Mouse (Mus musculus) megakaryocyte, embryonic 14.5 days (primary cell): Measurements from ENCODE around the gene Dbn1. TPM values are rescaled to one million over a fixed set of nuclear protein-coding genes. Genes with fewer than 3 reads are reported as not detected.
A peak's percentile ranks its signal among the peaks of the same experiment; 100 is the strongest.
"Not testable (repeated sequence)": the region's sequence is repeated elsewhere in the genome, so short reads cannot be mapped to it uniquely, and the experiment has no call there.

ENCODE experiments used
- H3K27me3 ChIP-seq: replicated peaks from 2 replicates; pipeline ENCODE3; 2012; ENCODE audit warnings: inconsistent platforms
- H3K36me3 ChIP-seq: replicated peaks from 2 replicates; pipeline ENCODE3; 2012; ENCODE audit warnings: low read length, inconsistent platforms, mixed read lengths
- H3K4me1 ChIP-seq: 2 replicates; pipeline ENCODE4 v1.6.1; 2012; ENCODE audit warnings: inconsistent platforms
- H3K4me3 ChIP-seq: replicated peaks from 2 replicates; pipeline ENCODE3; 2012; ENCODE audit warnings: moderate library complexity, mild to moderate bottlenecking, inconsistent platforms
- H3K9me3 ChIP-seq: 2 replicates; pipeline ENCODE4 v1.6.1; 2012; ENCODE audit warnings: inconsistent platforms
- FLI1 ChIP-seq: IDR thresholded peaks from 2 replicates; pipeline ENCODE4 v1.6.1; 2012; ENCODE audit warnings: low read length, inconsistent platforms, mixed read lengths
- GATA1 ChIP-seq: IDR thresholded peaks from 3 replicates; pipeline ENCODE4 v1.6.1; 2012; ENCODE audit warnings: mixed read lengths, low read length, inconsistent platforms, borderline replicate concordance
- polyA plus RNA-seq: library from polyadenylated mRNA; stranded (reverse); fragments of >175 nt; gene quantifications from 2 replicates; pipeline ENCODE4 v1.2.3, GENCODE M21; 2012; ENCODE audit warnings: low replicate concordance; ENCODE audit not compliant: insufficient read depth

The Dbn1 gene
- polyA plus RNA-seq, 1 experiment = 1.8 TPM

DNA sequence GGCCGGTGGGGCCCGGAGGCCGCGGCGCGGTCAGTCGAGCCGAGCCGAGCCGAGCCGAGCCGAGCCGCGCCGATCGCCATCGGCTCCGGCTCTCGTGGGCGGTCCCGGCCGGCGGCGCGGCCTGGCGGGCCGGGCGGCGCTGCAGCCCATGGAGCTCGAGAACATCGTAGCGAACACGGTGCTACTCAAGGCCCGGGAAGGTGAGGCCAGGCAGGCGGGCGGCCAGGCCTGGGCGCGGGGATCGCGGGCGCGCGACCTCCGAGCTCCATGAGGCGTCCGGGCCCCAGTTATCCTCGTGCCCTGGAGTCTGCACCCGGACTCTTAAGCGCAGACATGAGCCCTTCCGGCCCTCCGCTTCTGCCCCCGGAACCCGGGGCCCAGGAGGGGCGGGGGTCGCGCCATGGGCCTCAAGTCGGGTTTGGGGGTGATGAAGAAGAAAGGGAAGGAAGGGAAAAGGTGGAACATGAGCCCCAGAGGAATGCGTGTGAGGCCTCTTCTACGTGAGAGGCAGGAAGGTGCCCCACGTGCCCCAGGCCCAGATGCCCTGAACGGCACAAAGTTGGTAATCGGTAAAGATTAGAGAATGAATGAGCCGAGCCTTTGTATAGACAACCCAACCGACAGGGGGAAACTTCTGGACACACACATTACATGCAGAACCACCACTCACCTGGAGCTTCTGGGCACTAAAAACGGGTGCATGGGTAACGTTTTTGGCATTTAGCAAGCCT lies 42.4 kb downstream of the Dbn1 start:
- TF ChIP-seq GATA1 (no peak), FLI1 (no peak)
- peak overlapping the region; percentile 96 for H3K4me3 ChIP-seq
- peaks cover 29% of the 10 kb centered on the region for H3K36me3 ChIP-seq
- H3K4me1 ChIP-seq = peaks cover 83% of the 10 kb centered on the region
- no peaks in the 10 kb centered on the region for H3K27me3 ChIP-seq
- no peaks in the 10 kb centered on the region for H3K9me3 ChIP-seq

DNA sequence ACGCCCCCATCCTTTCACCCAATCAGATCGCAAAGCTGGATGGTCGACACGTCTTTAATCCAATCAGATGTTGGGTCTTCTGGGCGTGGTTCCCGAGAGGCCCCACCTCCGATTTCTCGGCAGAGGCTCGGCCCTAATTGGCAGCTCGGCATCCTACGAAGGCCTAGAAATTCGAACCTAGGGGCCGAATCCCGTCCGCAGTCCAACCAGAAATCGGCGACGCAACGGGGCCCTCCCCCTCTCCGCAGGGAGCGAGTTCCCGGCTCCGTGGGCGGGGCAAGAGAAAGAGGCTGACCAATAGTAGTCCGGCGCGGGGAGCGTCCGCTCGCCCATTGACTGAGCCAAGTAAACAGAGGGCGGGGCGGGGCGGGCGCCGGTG lies 43.0 kb downstream of the Dbn1 start, which contains the start of gene Grk6:
Gene Grk6, plus strand, starts transcription at position 136 of the 379 bp plus-strand sequence.
- H3K4me3 ChIP-seq = peak within 1 kb of the TSS; percentile 96
- no peaks in the 10 kb centered on the region for H3K9me3 ChIP-seq
- H3K4me1 ChIP-seq = peaks cover 77% of the 10 kb centered on the region
- TF ChIP-seq FLI1 = no peak
- TF ChIP-seq GATA1 = no peak
- no peaks in the 10 kb centered on the region for H3K27me3 ChIP-seq
- peaks cover 23% of the 10 kb centered on the region for H3K36me3 ChIP-seq

DNA sequence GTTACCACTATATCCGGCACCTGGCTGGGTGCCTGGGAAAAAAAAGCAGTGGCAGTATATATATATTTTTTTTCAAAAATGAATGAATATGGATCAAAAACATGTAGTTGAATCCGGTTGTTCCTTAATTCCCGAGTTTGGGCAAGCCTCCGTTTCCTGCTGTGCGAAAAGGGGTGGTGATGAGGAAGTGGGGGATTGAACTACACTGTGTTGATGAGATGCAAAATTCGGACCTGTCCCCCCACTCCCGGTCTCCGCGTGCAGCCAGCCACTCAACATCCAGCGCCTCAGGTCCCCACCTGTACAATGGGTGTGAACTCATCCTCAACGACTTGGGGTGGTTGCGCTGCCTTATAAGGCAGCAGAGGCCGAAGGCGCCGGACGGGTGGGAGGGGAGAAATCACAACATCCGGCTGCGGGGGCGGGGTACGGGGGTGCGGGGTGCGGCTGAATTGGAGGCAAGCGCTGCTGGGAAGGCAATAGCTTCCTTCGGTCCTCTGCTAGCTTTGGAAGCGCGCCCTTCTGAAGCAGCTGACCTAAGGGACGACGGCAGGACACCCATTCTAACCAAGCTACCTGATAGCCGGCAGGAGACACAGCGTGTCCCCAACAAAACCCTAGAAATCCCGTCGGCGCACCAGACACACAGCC lies 43.5 kb downstream of the Dbn1 start:
- H3K4me1 ChIP-seq = peaks cover 72% of the 10 kb centered on the region
- peak overlapping the region; percentile 96 for H3K4me3 ChIP-seq
- no peaks in the 10 kb centered on the region for H3K9me3 ChIP-seq
- H3K36me3 ChIP-seq = peaks cover 18% of the 10 kb centered on the region
- TF ChIP-seq GATA1 (no peak), FLI1 (no peak)
- no peaks in the 10 kb centered on the region for H3K27me3 ChIP-seq

DNA sequence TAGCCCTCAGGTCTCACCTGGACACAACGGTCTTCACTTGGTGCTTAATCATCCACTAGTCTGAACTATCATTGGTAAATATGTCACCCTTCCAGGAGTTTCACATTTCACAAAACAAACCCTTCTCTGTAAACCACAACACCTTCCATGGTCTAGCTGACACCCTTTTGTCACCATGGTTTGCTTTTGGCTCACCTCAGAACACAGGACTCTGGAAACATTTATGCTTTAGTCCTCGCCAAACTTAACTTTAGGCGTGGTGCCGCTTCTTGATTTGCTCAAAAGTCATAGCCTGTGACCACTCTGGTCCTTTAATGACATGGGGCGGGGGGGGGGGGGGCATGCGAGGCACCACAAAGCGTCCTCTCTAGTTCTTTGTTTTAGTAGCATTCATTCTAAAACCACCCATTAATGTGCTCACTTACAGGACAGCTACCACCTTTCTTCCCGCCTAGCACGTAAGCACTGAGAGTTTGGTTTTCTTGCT lies 44.1 kb downstream of the Dbn1 start:
- TF ChIP-seq FLI1 (no peak), GATA1 (no peak)
- peaks cover 12% of the 10 kb centered on the region for H3K36me3 ChIP-seq
- H3K27me3 ChIP-seq = no peaks in the 10 kb centered on the region
- peaks cover 66% of the 10 kb centered on the region for H3K4me1 ChIP-seq
- peaks cover 3% of the 10 kb centered on the region; the same call in 1 of the 2 replicates for H3K9me3 ChIP-seq
- peak overlapping the region; percentile 96 for H3K4me3 ChIP-seq

DNA sequence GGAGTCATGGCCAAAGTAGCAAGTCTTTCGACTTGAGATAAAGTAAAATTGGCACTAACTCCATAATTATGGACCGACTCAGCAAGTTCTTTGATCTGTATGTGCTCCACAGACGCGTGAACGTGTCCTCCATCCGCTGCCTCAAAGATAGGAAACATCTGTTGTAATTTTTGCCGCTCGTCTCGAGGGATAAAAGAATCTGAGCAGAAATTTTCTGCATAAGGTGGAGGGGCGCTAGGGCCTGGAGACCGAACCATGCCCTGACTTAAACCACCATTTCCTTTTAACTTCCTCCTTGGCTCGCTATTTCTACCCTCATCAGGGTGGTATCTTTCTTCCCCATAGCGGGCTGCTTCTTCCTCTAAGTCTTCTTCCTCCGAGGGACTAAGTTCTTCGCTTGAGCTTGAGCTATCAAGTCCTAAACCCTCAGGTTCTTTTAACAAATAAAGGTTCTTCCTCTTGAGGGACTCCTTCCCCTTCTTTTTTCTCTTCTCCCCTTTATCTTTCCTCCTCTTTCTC lies 50.7 kb downstream of the Dbn1 start:
- not testable (repeated sequence) for H3K9me3 ChIP-seq, H3K36me3 ChIP-seq, H3K4me3 ChIP-seq, H3K27me3 ChIP-seq
- H3K4me1 ChIP-seq = peaks cover 30% of the 10 kb centered on the region

DNA sequence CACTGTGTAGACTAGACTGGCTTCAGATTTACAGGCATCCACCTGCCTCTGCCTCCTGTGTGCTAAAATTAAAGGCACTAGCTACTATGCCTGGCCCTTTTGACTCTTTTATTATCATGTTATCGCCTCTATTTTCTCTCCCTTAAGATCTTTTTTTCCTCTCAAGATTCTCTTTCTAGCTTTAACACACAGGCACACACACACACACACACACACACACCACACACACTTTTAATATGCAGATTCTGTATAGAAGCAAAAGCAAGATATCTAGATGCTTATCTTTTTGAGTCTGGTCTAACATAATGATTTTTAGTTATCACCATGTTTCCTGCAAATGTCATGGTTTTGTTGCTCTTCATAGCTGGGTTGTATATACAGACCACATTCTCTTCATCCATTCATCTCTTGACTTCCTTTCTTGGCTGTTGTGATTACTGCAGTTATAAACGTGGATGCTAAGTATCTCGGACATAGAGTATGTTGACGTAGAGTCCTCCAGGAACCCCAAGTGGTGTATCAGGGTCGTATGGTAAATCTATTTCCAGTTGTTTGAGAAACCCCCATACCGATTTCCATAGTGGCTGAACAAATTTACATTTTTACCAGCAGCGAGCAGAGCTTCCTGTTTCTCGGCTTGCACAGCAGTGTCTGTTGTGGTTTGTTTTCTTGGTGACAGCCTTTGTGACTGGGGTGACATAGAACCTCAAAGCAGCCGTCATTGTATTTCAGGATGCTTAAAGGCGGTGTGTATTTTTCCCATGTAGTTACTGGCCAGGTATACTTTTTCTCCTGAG lies 55.8 kb downstream of the Dbn1 start:
- H3K27me3 ChIP-seq = peaks cover 5% of the 10 kb centered on the region
- peak overlapping the region; percentile 72 for H3K4me3 ChIP-seq
- no peak for TF ChIP-seq GATA1
- no peak for TF ChIP-seq FLI1
- H3K36me3 ChIP-seq = no peaks in the 10 kb centered on the region
- peaks cover 3% of the 10 kb centered on the region; the same call in 1 of the 2 replicates for H3K9me3 ChIP-seq
- H3K4me1 ChIP-seq = peaks cover 38% of the 10 kb centered on the region

DNA sequence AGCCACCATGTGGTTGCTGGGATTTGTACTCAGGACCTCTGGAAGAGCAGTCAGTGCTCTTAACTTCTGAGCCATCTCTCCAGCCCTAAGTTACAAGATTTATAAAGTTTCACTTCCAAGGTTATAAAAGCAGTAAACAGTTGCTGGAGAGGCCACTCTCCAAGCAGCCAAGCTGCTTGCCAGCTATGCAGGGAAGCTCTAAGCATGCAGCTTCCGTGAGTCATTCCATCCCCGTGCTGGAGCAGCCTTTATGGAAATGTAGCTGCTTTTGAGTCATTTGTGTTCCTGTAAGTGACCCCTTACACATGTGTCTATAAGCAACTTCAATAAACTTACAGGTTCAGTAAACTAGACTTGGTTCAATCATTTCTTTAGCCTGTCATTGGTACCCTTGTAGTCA lies 57.3 kb downstream of the Dbn1 start:
- Histone ChIP-seq H3K9me3 (peaks cover 3% of the 10 kb centered on the region; the same call in 1 of the 2 replicates), H3K36me3 (no peaks in the 10 kb centered on the region), H3K4me3 (no peak overlapping the region), H3K27me3 (peaks cover 19% of the 10 kb centered on the region), H3K4me1 (peaks cover 38% of the 10 kb centered on the region)
- TF ChIP-seq FLI1 (no peak), GATA1 (no peak)

DNA sequence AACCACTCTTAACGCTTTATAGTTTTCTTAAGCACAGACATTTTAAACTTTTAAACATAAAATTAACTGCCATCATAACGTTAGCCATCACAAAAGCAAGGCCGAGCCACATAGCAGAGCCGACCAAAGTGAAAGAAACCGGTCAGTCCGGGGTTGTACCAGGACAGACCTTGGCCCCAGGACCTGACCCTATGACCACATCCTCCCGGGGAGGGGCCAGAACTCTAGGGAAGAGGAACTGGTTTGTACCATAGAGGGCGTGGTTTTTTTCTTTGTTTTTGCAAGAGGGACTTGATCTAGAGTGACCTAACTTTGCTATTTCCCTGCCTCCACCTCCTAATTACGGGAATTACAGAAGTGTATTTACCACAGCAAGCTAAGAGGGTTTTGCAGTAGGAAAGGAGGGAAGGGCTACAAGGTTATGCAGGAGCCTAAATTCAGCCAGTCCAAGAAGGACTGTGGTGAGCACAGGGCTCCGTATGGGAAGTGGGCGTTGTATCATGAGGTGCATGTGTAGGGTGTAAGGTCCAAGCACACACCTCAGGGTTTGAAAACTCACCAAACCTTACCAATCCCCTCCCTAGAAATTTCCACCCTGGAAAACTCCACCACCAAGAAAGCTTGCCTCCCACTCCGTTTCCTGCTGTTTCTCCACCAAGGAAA lies 58.6 kb downstream of the Dbn1 start:
- Histone ChIP-seq H3K9me3 (peaks cover 3% of the 10 kb centered on the region; the same call in 1 of the 2 replicates), H3K27me3 (peaks cover 22% of the 10 kb centered on the region), H3K4me3 (peak overlapping the region; percentile 84), H3K36me3 (no peaks in the 10 kb centered on the region), H3K4me1 (peaks cover 38% of the 10 kb centered on the region)
- TF ChIP-seq GATA1 (no peak), FLI1 (no peak)

DNA sequence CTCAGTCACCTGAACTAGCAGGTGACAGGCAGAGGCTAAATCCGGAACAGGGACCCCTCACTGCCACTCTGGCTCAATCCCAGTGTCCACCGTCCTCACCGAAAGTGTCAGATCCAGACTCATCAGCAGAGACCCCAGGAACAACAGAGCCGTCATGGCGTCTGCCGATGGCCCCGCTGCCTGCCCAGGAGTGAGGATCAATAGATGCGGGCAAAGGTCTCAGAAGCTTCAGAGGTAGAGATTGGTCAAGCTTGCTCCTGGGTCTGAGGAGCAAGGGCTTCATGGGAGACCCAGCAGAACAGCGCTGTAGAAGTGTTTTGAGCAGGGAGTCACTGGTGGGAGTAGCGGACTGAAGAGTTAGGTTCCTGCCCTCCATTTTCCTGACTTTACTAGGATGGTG lies 61.3 kb downstream of the Dbn1 start, which contains the start of gene F12:
Gene F12, minus strand, starts transcription at position 181 of the 400 bp plus-strand sequence.
- TF ChIP-seq GATA1 = no peak
- no peak for TF ChIP-seq FLI1
- no peak within 1 kb of the TSS for H3K4me3 ChIP-seq
- H3K4me1 ChIP-seq = peaks cover 19% of the 10 kb centered on the region
- no peaks in the 10 kb centered on the region for H3K36me3 ChIP-seq
- peaks cover 3% of the 10 kb centered on the region; the same call in 1 of the 2 replicates for H3K9me3 ChIP-seq
- peaks cover 43% of the 10 kb centered on the region for H3K27me3 ChIP-seq

Other genes starting within 250 kb of the Dbn1 start
- gene Prelid1, start 167.6 kb downstream of the Dbn1 start, polyA plus RNA-seq = 484 and 629 TPM in 2 replicates
- gene Rab24, start 166.2 kb downstream of the Dbn1 start, polyA plus RNA-seq = 23.5 and 94.6 TPM in 2 replicates
- gene Mxd3, start 158.3 kb downstream of the Dbn1 start, polyA plus RNA-seq = 5.7 TPM in 1 of 2 replicates, not detected in the other
- 59.9 and 62.1 TPM in 2 replicates for gene Lman2, start 125.3 kb downstream of the Dbn1 start, polyA plus RNA-seq
- gene Rgs14, start 118.4 kb downstream of the Dbn1 start, polyA plus RNA-seq = 6.2 and 8.4 TPM in 2 replicates
- not detected in 2 replicates for gene Slc34a1, start 89.9 kb downstream of the Dbn1 start, polyA plus RNA-seq
- not detected in 2 replicates for gene Pfn3, start 72.9 kb downstream of the Dbn1 start, polyA plus RNA-seq
- gene F12, start 61.3 kb downstream of the Dbn1 start, polyA plus RNA-seq = 0.54 TPM in 1 of 2 replicates, not detected in the other
- gene Grk6, start 43.0 kb downstream of the Dbn1 start, polyA plus RNA-seq = 33.8 and 54.2 TPM in 2 replicates
- 5.3 and 21.1 TPM in 2 replicates for gene Prr7, start 23.8 kb downstream of the Dbn1 start, polyA plus RNA-seq
- 681 and 731 TPM in 2 replicates for gene Pdlim7, start 25.6 kb upstream of the Dbn1 start, polyA plus RNA-seq
- 35.5 and 98.6 TPM in 2 replicates for gene Dok3, start 41.2 kb upstream of the Dbn1 start, polyA plus RNA-seq
- gene Ddx41, start 48.5 kb upstream of the Dbn1 start, polyA plus RNA-seq = 49.7 and 52.6 TPM in 2 replicates
- gene Fam193b, start 83.0 kb upstream of the Dbn1 start, polyA plus RNA-seq = 64.4 and 77.7 TPM in 2 replicates
- gene Tmed9, start 85.6 kb upstream of the Dbn1 start, polyA plus RNA-seq = 209 and 240 TPM in 2 replicates
- gene B4galt7, start 111.8 kb upstream of the Dbn1 start, polyA plus RNA-seq = 11.6 and 13.8 TPM in 2 replicates
- 12.6 and 59.7 TPM in 2 replicates for gene Caml, start 134.9 kb upstream of the Dbn1 start, polyA plus RNA-seq
- 5.4 and 12.8 TPM in 2 replicates for gene Ddx46, start 146.9 kb upstream of the Dbn1 start, polyA plus RNA-seq
- 1.5 and 4.6 TPM in 2 replicates for gene B230219D22Rik, start 205.0 kb upstream of the Dbn1 start, polyA plus RNA-seq
- gene Txndc15, start 226.5 kb upstream of the Dbn1 start, polyA plus RNA-seq = 7.6 and 23.2 TPM in 2 replicates
- 22.4 and 78.2 TPM in 2 replicates for gene Pcbd2, start 239.3 kb upstream of the Dbn1 start, polyA plus RNA-seq